Mouse (Mus musculus) heart, embryonic 16.5 days (tissue): Measurements from ENCODE around the gene Cbx3. TPM values are rescaled to one million over a fixed set of nuclear protein-coding genes. Genes with fewer than 3 reads are reported as not detected.

Source experiments
- ATAC-seq: fragments of 200-750 bp; cut with Nextera tagmentation; replicated peaks from 2 replicates; pipeline ENCODE4 v1.8.0; 2017; ENCODE audit warnings: moderate number of reproducible peaks; ENCODE audit not compliant: insufficient read depth, low FRiP score; ENCODE audit errors: extremely low read depth
- H3K27ac ChIP-seq: fragments of 300-500 bp; sonication (generic); 2 replicates; pipeline ENCODE4 v1.5.1; 2014; ENCODE audit warnings: mild to moderate bottlenecking, low read length, control low read depth, moderate library complexity
- H3K27me3 ChIP-seq: fragments of 300-500 bp; sonication (generic); 2 replicates; pipeline ENCODE4 v1.6.1; 2014; ENCODE audit warnings: low read length, mixed read lengths; ENCODE audit not compliant: control insufficient read depth, insufficient read depth
- H3K36me3 ChIP-seq: fragments of 300-500 bp; sonication (generic); 2 replicates; pipeline ENCODE4 v1.6.1; 2014; ENCODE audit not compliant: control insufficient read depth, insufficient read depth
- H3K4me1 ChIP-seq: fragments of 300-500 bp; sonication (generic); 2 replicates; pipeline ENCODE4 v1.6.1; 2014; ENCODE audit warnings: low read length, mixed read lengths; ENCODE audit not compliant: control insufficient read depth, insufficient read depth
- H3K4me2 ChIP-seq: fragments of 300-500 bp; sonication (generic); 2 replicates; pipeline ENCODE4 v1.6.1; 2014; ENCODE audit warnings: low read depth, mild to moderate bottlenecking, control low read depth, low read length
- H3K4me3 ChIP-seq: fragments of 300-500 bp; sonication (generic); 2 replicates; pipeline ENCODE4 v1.5.1; 2014; ENCODE audit warnings: mild to moderate bottlenecking, control low read depth, low read length
- H3K9ac ChIP-seq: fragments of 300-500 bp; sonication (generic); 2 replicates; pipeline ENCODE4 v1.6.1; 2014; ENCODE audit warnings: low read length, control low read depth
- H3K9me3 ChIP-seq: fragments of 300-500 bp; sonication (generic); replicated peaks from 2 replicates; pipeline ENCODE4 v1.6.1; 2016; ENCODE audit warnings: low read length; ENCODE audit not compliant: control insufficient read depth
- WGBS: fragments of 180-500 bp; shearing (Covaris S2); extraction: QIAGEN DNeasy Blood & Tissue Kit; methylation state at CpG from one replicate; pipeline ENCODE4 v1.1.7; 2014; 5-methylcytosine and 5-hydroxymethylcytosine counted together
- polyA plus RNA-seq: library from polyadenylated mRNA; unstranded; fragments of >200 nt; fragmentation: Nextera tagmentation; extraction: Ambion mirVana; gene quantifications from 2 replicates; pipeline ENCODE4 v1.2.1, GENCODE M21; 2015

Gene Cbx3
- polyA plus RNA-seq, 1 experiment from 2014 or later: 321 TPM

- no peaks in the 10 kb centered on the region for H3K27me3 ChIP-seq
- no peak overlapping the region for H3K27ac ChIP-seq
- ATAC-seq: peak; percentile 46; the same call in 1 of the 2 replicates
Measured at GRCm38 (mm10) chr6:51525001-51525400, 54.8 kb downstream of the Cbx3 start.

GRCm38 (mm10) chr6:51529457-51529856, 59.3 kb downstream of the Cbx3 start:
- no peak overlapping the region for H3K9ac ChIP-seq
- 85% methylated on average over 7 of the region's 7 CpGs for WGBS
- H3K27me3 ChIP-seq: no peaks in the 10 kb centered on the region
- no peak overlapping the region for H3K4me3 ChIP-seq
- peaks cover 7% of the 10 kb centered on the region for H3K4me1 ChIP-seq
- H3K4me2 ChIP-seq: no peak overlapping the region
- H3K27ac ChIP-seq: no peak overlapping the region
- no peaks in the 10 kb centered on the region for H3K36me3 ChIP-seq
- ATAC-seq: no peak
- no peaks in the 10 kb centered on the region for H3K9me3 ChIP-seq

More at GRCm38 (mm10) chr6:51525001-51525400, 54.8 kb downstream of the Cbx3 start:
- Histone ChIP-seq H3K36me3 (no peaks in the 10 kb centered on the region), H3K4me2 (peak overlapping the region; percentile 75), H3K4me3 (peak overlapping the region; percentile 68), H3K9ac (peak overlapping the region; percentile 80; the same call in 1 of the 2 replicates), H3K9me3 (no peaks in the 10 kb centered on the region), H3K4me1 (peaks cover 9% of the 10 kb centered on the region)
- WGBS: 32% methylated on average over 5 of the region's 5 CpGs

Other genes with a start within 250 kb of the Cbx3 start
- gene Nfe2l3, start 37.7 kb upstream of the Cbx3 start, polyA plus RNA-seq: 2.3 and 4.0 TPM in 2 replicates
- gene Hnrnpa2b1, start 466 bp upstream of the Cbx3 start, polyA plus RNA-seq: 1,190 and 1,295 TPM in 2 replicates
- gene Snx10, start 53.5 kb downstream of the Cbx3 start, polyA plus RNA-seq: 13.5 and 17.2 TPM in 2 replicates